Mouse (Mus musculus) limb, embryonic 15.5 days (tissue): ENCODE data around the gene Rgs16. TPM values are rescaled to one million over a fixed set of nuclear protein-coding genes. Genes with fewer than 3 reads are reported as not detected.
"Not testable (repeated sequence)": the region's sequence is repeated elsewhere in the genome, so short reads cannot be mapped to it uniquely, and the experiment has no call there.

Source experiments
- ATAC-seq: fragments of 200-750 bp; cut with Nextera tagmentation; 2 replicates; pipeline ENCODE4 v1.8.0; 2017; ENCODE audit warnings: low read depth, moderate TSS enrichment; ENCODE audit not compliant: insufficient number of reproducible peaks, low FRiP score, low TSS enrichment
- H3K27ac ChIP-seq: fragments of 300-500 bp; sonication (generic); 2 replicates; pipeline ENCODE4 v1.5.1; 2015; ENCODE audit warnings: moderate library complexity, mild to moderate bottlenecking, inconsistent platforms
- H3K27me3 ChIP-seq: fragments of 300-500 bp; sonication (generic); 2 replicates; pipeline ENCODE4 v1.6.1; 2015; ENCODE audit warnings: inconsistent platforms
- H3K36me3 ChIP-seq: fragments of 300-500 bp; sonication (generic); 2 replicates; pipeline ENCODE4 v1.6.1; 2015; ENCODE audit warnings: inconsistent platforms
- H3K4me1 ChIP-seq: fragments of 300-500 bp; sonication (generic); 2 replicates; pipeline ENCODE4 v1.6.1; 2015; ENCODE audit warnings: inconsistent platforms
- H3K4me2 ChIP-seq: fragments of 300-500 bp; sonication (generic); 2 replicates; pipeline ENCODE4 v1.6.1; 2015; ENCODE audit warnings: mild to moderate bottlenecking, inconsistent platforms
- H3K4me3 ChIP-seq: fragments of 300-500 bp; sonication (generic); 2 replicates; pipeline ENCODE4 v1.5.1; 2015; ENCODE audit warnings: mild to moderate bottlenecking, inconsistent platforms
- H3K9ac ChIP-seq: fragments of 300-500 bp; sonication (generic); 2 replicates; pipeline ENCODE4 v1.6.1; 2015; ENCODE audit warnings: inconsistent platforms
- H3K9me3 ChIP-seq: fragments of 300-500 bp; sonication (generic); 2 replicates; pipeline ENCODE4 v1.6.1; 2016; ENCODE audit warnings: inconsistent platforms
- WGBS: fragments of 180-500 bp; shearing (Covaris S2); methylation state at CpG from one replicate; pipeline ENCODE4 v1.1.7; 2015; 5-methylcytosine and 5-hydroxymethylcytosine counted together
- polyA plus RNA-seq: library from polyadenylated mRNA; unstranded; fragments of >200 nt; fragmentation: Nextera tagmentation; extraction: Ambion mirVana; gene quantifications from 2 replicates; pipeline ENCODE4 v1.2.1, GENCODE M21; 2015

The Rgs16 gene
- polyA plus RNA-seq, 1 experiment from 2014 or later, result 12.7 TPM

GRCm38 (mm10) chr1:153766298-153766697, 26.1 kb downstream of the Rgs16 start:
- no peak overlapping the region for H3K4me2 ChIP-seq
- H3K4me1 ChIP-seq, result no peaks in the 10 kb centered on the region
- H3K27me3 ChIP-seq, result no peaks in the 10 kb centered on the region
- H3K27ac ChIP-seq, result no peak overlapping the region
- no peak overlapping the region for H3K4me3 ChIP-seq
- no peaks in the 10 kb centered on the region for H3K9me3 ChIP-seq
- no peaks in the 10 kb centered on the region; the same call in 1 of the 2 replicates for H3K36me3 ChIP-seq
- no peak overlapping the region for H3K9ac ChIP-seq
- 62% methylated on average over 8 of the region's 8 CpGs for WGBS
- ATAC-seq, result no peak

- WGBS, result 88% methylated on average over 1 of the region's 1 CpGs
- Histone ChIP-seq H3K9me3 (no peaks in the 10 kb centered on the region), H3K4me2 (no peak overlapping the region), H3K4me3 (no peak overlapping the region), H3K9ac (no peak overlapping the region), H3K27me3 (no peaks in the 10 kb centered on the region), H3K36me3 (no peaks in the 10 kb centered on the region; the same call in 1 of the 2 replicates), H3K4me1 (no peaks in the 10 kb centered on the region), H3K27ac (no peak overlapping the region)
- no peak for ATAC-seq
These were observed 27.1 kb downstream of the Rgs16 start for GRCm38 (mm10) chr1:153767281-153767680.

- no peak overlapping the region for H3K4me2 ChIP-seq
- no peaks in the 10 kb centered on the region for H3K36me3 ChIP-seq
- H3K4me3 ChIP-seq, result no peak overlapping the region
- no peak overlapping the region for H3K9ac ChIP-seq
- H3K27me3 ChIP-seq, result no peaks in the 10 kb centered on the region
- ATAC-seq, result no peak
- no peak overlapping the region for H3K27ac ChIP-seq
- no peaks in the 10 kb centered on the region for H3K9me3 ChIP-seq
- no peaks in the 10 kb centered on the region for H3K4me1 ChIP-seq
- WGBS, result 60% methylated on average over 5 of the region's 5 CpGs
These were observed 28.3 kb downstream of the Rgs16 start for GRCm38 (mm10) chr1:153768465-153768864.

DNA sequence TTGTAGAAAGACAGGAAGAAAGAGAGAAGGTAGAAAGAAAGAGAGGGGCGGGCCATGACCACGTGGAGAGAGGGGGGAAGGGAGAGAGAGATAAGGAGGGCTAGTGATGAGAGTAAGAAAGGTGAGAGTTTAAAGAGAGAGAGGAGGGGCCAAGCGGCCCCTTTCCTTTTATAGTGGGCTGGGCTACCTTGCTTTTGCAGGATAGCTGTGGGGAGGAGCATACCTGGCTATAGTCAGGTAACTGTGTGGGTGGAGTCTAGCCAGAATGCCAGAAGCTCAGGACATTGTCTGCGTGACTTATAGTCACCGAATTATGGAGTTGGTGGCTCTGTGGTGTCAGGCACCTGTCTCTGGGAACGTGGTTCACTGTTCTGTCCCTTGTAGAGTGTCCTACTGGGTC, 29.4 kb downstream of the Rgs16 start:
- not testable (repeated sequence) for H3K4me2 ChIP-seq, H3K27ac ChIP-seq, H3K4me1 ChIP-seq, H3K9ac ChIP-seq, ATAC-seq, H3K27me3 ChIP-seq, H3K4me3 ChIP-seq, H3K9me3 ChIP-seq, H3K36me3 ChIP-seq
- 64% methylated on average over 6 of the region's 6 CpGs for WGBS

DNA sequence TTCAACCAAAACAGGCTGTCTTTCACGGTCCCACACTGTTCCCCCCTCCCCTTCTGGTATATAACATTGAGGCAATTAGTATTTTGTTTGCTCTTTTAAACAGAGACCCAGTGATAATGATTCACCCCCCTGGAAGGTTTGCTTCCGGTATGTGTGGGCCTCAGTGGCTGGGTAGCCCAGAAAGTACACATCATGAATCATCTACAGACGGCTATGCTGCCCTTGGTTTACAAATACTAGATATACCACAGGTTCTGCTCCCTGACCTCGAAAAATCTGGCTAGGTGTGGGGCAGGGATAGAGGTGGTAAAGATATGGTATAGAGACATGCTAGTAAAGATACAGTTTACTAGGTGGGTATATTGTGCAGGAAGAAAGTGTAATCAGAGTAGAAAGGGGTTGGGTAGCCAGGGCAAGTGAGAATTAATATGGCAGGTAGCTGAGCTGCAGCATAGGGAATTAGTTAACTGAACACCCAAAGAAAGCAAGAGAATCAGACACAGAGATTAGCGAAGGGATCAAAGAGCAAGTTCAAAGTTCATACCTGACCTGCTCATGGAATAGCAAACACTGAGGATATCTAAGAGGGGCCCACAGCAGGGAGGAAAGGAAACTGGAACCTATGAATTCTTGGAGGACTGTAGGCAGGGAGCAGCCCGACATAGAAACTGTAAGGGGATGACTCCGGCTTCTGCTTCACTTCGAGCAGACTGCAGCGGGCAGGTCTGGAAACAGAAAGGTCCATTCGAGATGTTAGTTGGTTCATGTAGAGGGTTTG, 30.0 kb downstream of the Rgs16 start:
- Histone ChIP-seq H3K9ac (no peak overlapping the region), H3K4me2 (no peak overlapping the region), H3K36me3 (no peaks in the 10 kb centered on the region), H3K9me3 (no peaks in the 10 kb centered on the region), H3K4me1 (no peaks in the 10 kb centered on the region), H3K27me3 (no peaks in the 10 kb centered on the region), H3K4me3 (no peak overlapping the region), H3K27ac (no peak overlapping the region)
- no peak for ATAC-seq
- WGBS, result 75% methylated on average over 10 of the region's 10 CpGs

GRCm38 (mm10) chr1:153770776-153771167, 30.6 kb downstream of the Rgs16 start:
- 75% methylated on average over 1 of the region's 1 CpGs for WGBS
- H3K9ac ChIP-seq, result no peak overlapping the region

DNA sequence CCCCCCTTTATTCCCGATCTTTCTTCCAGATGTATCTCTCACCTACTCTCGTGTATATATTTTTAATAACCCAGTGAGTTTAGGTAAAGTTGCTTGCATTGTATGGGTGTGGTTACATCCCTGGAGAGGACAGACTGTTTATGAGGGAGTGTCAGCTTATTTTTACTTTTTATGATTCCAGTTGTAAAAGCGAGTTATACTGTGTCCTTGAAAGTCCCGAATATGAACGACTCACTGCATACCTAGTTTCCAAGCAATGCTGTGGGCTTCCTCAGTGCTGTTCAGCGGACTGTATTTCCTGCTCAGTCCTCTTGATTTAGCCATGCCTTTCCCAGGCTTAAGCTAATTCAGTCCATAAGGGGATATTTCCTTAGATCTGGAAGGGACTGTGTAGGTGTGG, 35.0 kb downstream of the Rgs16 start:
- WGBS, result 43% methylated on average over 6 of the region's 6 CpGs
- H3K27ac ChIP-seq, result no peak overlapping the region
- H3K9ac ChIP-seq, result no peak overlapping the region
- H3K4me2 ChIP-seq, result no peak overlapping the region
- no peak for ATAC-seq
- no peaks in the 10 kb centered on the region for H3K4me1 ChIP-seq
- H3K36me3 ChIP-seq, result no peaks in the 10 kb centered on the region
- no peaks in the 10 kb centered on the region for H3K27me3 ChIP-seq
- no peaks in the 10 kb centered on the region for H3K9me3 ChIP-seq
- no peak overlapping the region for H3K4me3 ChIP-seq

More at GRCm38 (mm10) chr1:153770776-153771167, 30.6 kb downstream of the Rgs16 start:
- H3K36me3 ChIP-seq, result no peaks in the 10 kb centered on the region
- no peak for ATAC-seq
- H3K4me3 ChIP-seq, result no peak overlapping the region
- no peaks in the 10 kb centered on the region for H3K9me3 ChIP-seq
- H3K27ac ChIP-seq, result no peak overlapping the region
- no peak overlapping the region for H3K4me2 ChIP-seq
- H3K27me3 ChIP-seq, result no peaks in the 10 kb centered on the region
- no peaks in the 10 kb centered on the region for H3K4me1 ChIP-seq

DNA sequence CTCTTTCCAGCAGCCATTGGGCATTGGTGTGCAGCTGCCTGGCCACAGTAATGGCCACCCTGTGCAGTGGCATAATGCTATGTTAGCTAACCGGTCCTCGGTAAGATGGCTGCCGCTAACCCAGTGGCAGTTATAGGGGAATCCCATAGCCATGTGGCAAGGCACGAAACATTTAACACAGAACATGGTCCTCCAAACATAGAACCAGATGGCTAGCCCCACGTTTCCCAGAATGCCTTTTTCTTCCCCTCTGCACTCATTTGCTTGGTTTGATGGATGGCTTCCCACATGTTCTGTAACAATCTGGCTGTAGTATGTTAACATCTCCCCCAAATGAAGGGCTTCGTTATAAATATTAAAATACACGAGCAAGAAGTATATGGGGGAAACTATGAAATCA, 36.1 kb downstream of the Rgs16 start:
- Histone ChIP-seq H3K9me3 (no peaks in the 10 kb centered on the region), H3K4me2 (no peak overlapping the region), H3K4me1 (no peaks in the 10 kb centered on the region), H3K27me3 (no peaks in the 10 kb centered on the region), H3K36me3 (no peaks in the 10 kb centered on the region), H3K4me3 (no peak overlapping the region), H3K9ac (no peak overlapping the region), H3K27ac (no peak overlapping the region)
- 80% methylated on average over 7 of the region's 7 CpGs for WGBS
- no peak for ATAC-seq

DNA sequence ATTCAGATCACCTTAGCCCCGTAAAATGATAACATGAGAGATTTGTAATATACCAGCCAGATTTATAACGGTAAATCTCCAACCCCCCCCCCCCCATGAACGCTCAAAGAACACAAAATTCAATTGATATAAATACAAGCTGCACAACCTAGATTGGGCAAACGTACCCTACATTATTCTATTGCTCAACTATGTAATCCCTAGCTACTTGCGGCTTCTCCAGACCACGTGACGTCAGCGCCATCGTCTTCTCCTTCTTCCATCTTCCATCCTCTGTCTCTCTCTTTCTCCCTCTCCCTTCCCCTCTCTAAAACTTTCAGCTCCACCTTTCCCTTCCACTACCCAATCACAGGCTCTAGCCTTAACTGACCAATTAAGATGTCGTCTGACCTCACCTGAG, 38.1 kb downstream of the Rgs16 start:
- WGBS, result 86% methylated on average over 10 of the region's 10 CpGs
- H3K4me1 ChIP-seq, result no peaks in the 10 kb centered on the region
- H3K36me3 ChIP-seq, result no peaks in the 10 kb centered on the region
- H3K9ac ChIP-seq, result no peak overlapping the region
- no peak overlapping the region for H3K27ac ChIP-seq
- H3K27me3 ChIP-seq, result no peaks in the 10 kb centered on the region
- H3K4me2 ChIP-seq, result no peak overlapping the region
- no peak overlapping the region for H3K4me3 ChIP-seq
- ATAC-seq, result no peak
- no peaks in the 10 kb centered on the region for H3K9me3 ChIP-seq

GRCm38 (mm10) chr1:153783339-153783738, 43.2 kb downstream of the Rgs16 start:
- 24% methylated on average over 1 of the region's 1 CpGs for WGBS
- no peak overlapping the region for H3K4me2 ChIP-seq
- H3K36me3 ChIP-seq, result no peaks in the 10 kb centered on the region
- no peaks in the 10 kb centered on the region for H3K27me3 ChIP-seq
- no peak for ATAC-seq
- no peaks in the 10 kb centered on the region for H3K4me1 ChIP-seq
- no peak overlapping the region for H3K27ac ChIP-seq
- no peaks in the 10 kb centered on the region for H3K9me3 ChIP-seq
- H3K4me3 ChIP-seq, result no peak overlapping the region
- H3K9ac ChIP-seq, result no peak overlapping the region

GRCm38 (mm10) chr1:153785608-153786007, 45.5 kb downstream of the Rgs16 start:
- no peak overlapping the region for H3K4me2 ChIP-seq
- no peak overlapping the region for H3K4me3 ChIP-seq
- no peaks in the 10 kb centered on the region for H3K4me1 ChIP-seq
- H3K9ac ChIP-seq, result no peak overlapping the region
- 71% methylated on average over 4 of the region's 4 CpGs for WGBS
- no peaks in the 10 kb centered on the region for H3K27me3 ChIP-seq
- H3K36me3 ChIP-seq, result no peaks in the 10 kb centered on the region
- no peaks in the 10 kb centered on the region for H3K9me3 ChIP-seq
- ATAC-seq, result no peak
- H3K27ac ChIP-seq, result no peak overlapping the region

- Histone ChIP-seq H3K4me1 (no peaks in the 10 kb centered on the region), H3K4me2 (no peak overlapping the region), H3K36me3 (no peaks in the 10 kb centered on the region), H3K27me3 (no peaks in the 10 kb centered on the region), H3K9me3 (no peaks in the 10 kb centered on the region), H3K27ac (no peak overlapping the region), H3K4me3 (no peak overlapping the region), H3K9ac (no peak overlapping the region)
- no peak for ATAC-seq
- 62% methylated on average over 2 of the region's 2 CpGs for WGBS
These were observed 50.6 kb downstream of the Rgs16 start for GRCm38 (mm10) chr1:153790708-153791107.

- WGBS, result 69% methylated on average over 3 of the region's 3 CpGs
- no peak for ATAC-seq
- H3K4me3 ChIP-seq, result no peak overlapping the region
- no peak overlapping the region for H3K9ac ChIP-seq
- no peaks in the 10 kb centered on the region for H3K27me3 ChIP-seq
- no peak overlapping the region for H3K27ac ChIP-seq
- no peaks in the 10 kb centered on the region for H3K36me3 ChIP-seq
- no peaks in the 10 kb centered on the region for H3K9me3 ChIP-seq
- no peak overlapping the region for H3K4me2 ChIP-seq
- no peaks in the 10 kb centered on the region for H3K4me1 ChIP-seq
These were observed 54.1 kb downstream of the Rgs16 start for GRCm38 (mm10) chr1:153794241-153794640.
